Mouse (Mus musculus) embryonic facial prominence, embryonic 13.5 days (tissue): ENCODE results near the gene Lrrc8e. TPM values are rescaled to one million over a fixed set of nuclear protein-coding genes. Genes with fewer than 3 reads are reported as not detected.

Experiments
- ATAC-seq: fragments of 200-750 bp; cut with Nextera tagmentation; 2 replicates; pipeline ENCODE4 v1.8.0; 2017; ENCODE audit warnings: low read depth; ENCODE audit not compliant: insufficient number of reproducible peaks, insufficient read depth, low FRiP score, low TSS enrichment
- H3K27ac ChIP-seq: fragments of 300-500 bp; sonication (generic); 2 replicates; pipeline ENCODE4 v1.5.1; 2015; ENCODE audit warnings: moderate library complexity, mild to moderate bottlenecking, inconsistent platforms
- H3K27me3 ChIP-seq: fragments of 300-500 bp; sonication (generic); 2 replicates; pipeline ENCODE4 v1.6.1; 2015; ENCODE audit warnings: mild to moderate bottlenecking, inconsistent platforms
- H3K36me3 ChIP-seq: fragments of 300-500 bp; sonication (generic); 2 replicates; pipeline ENCODE4 v1.6.1; 2015; ENCODE audit warnings: mild to moderate bottlenecking, inconsistent platforms
- H3K4me1 ChIP-seq: fragments of 300-500 bp; sonication (generic); 2 replicates; pipeline ENCODE4 v1.6.1; 2015; ENCODE audit warnings: inconsistent platforms
- H3K4me2 ChIP-seq: fragments of 300-500 bp; sonication (generic); 2 replicates; pipeline ENCODE4 v1.6.1; 2015; ENCODE audit warnings: moderate library complexity, mild to moderate bottlenecking, inconsistent platforms
- H3K4me3 ChIP-seq: fragments of 300-500 bp; sonication (generic); 2 replicates; pipeline ENCODE4 v1.5.1; 2015; ENCODE audit warnings: mild to moderate bottlenecking, inconsistent platforms
- H3K9ac ChIP-seq: fragments of 300-500 bp; sonication (generic); 2 replicates; pipeline ENCODE4 v1.6.1; 2015; ENCODE audit warnings: mild to moderate bottlenecking, inconsistent platforms
- H3K9me3 ChIP-seq: fragments of 300-500 bp; sonication (generic); 2 replicates; pipeline ENCODE4 v1.6.1; 2016; ENCODE audit warnings: inconsistent platforms
- WGBS: fragments of 180-500 bp; shearing (Covaris S2); methylation state at CpG from one replicate; pipeline ENCODE4 v1.1.7; 2015; ENCODE audit warnings: mixed read lengths; 5-methylcytosine and 5-hydroxymethylcytosine counted together
- polyA plus RNA-seq: library from polyadenylated mRNA; unstranded; fragments of >200 nt; fragmentation: Nextera tagmentation; extraction: Ambion mirVana; gene quantifications from 2 replicates; pipeline ENCODE4 v1.2.1, GENCODE M21; 2015

The Lrrc8e gene
- polyA plus RNA-seq, 1 experiment from 2014 or later: 2.5 TPM

DNA sequence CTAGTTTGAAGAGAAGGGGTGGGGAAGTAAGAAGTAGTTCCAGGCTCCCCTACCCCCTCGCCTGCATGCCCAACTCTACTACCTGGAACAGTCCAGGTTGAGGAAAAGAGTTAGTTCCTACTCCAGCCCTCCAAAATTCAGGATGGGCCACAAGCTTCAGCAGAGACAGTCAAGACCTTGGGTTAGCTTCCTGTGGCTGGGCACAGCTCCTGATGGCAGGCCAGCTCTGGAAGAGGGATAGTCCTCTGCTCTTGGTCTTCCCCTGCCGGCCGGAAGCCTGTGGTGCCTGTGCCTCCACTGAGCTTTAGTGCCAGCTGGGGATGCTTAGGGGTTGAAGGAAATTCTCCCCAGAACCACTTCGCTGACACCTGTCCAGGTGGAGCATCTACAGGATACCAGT lies 304 bp upstream of the Lrrc8e start:
- no peaks in the 10 kb centered on the region for H3K9me3 ChIP-seq
- H3K4me1 ChIP-seq: peaks cover 12% of the 10 kb centered on the region; the same call in 1 of the 2 replicates
- no peak for ATAC-seq
- WGBS: 22% methylated on average over 4 of the region's 4 CpGs
- peak overlapping the region; percentile 65 for H3K9ac ChIP-seq
- H3K4me2 ChIP-seq: peak overlapping the region; percentile 67
- H3K27ac ChIP-seq: no peak overlapping the region
- H3K36me3 ChIP-seq: no peaks in the 10 kb centered on the region
- peaks cover 41% of the 10 kb centered on the region for H3K27me3 ChIP-seq
- H3K4me3 ChIP-seq: peak overlapping the region; percentile 42

DNA sequence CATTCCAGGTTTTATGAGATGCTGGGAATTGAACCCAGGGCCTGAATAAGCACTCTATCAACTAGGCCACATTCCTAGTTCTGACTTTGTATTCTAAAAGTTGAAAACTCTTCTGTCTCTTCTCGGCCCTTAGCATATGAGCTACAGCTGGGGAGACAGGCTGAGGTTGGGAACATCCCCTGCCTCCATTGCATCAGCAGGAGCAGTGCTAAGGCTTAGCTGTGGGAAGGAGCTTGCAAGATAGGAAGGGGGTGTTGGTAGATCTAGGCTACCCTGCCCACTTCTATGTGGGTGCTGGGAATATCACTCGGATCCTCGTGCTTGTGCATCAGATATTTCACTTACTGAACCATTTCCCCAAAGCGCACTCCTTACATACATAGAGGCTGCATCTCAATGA lies 1.3 kb downstream of the Lrrc8e start:
- peaks cover 41% of the 10 kb centered on the region for H3K27me3 ChIP-seq
- H3K27ac ChIP-seq: no peak overlapping the region
- no peaks in the 10 kb centered on the region for H3K9me3 ChIP-seq
- 92% methylated on average over 4 of the region's 4 CpGs for WGBS
- no peaks in the 10 kb centered on the region for H3K36me3 ChIP-seq
- no peak overlapping the region for H3K4me3 ChIP-seq
- ATAC-seq: no peak
- H3K4me2 ChIP-seq: no peak overlapping the region
- H3K4me1 ChIP-seq: peaks cover 12% of the 10 kb centered on the region; the same call in 1 of the 2 replicates
- H3K9ac ChIP-seq: no peak overlapping the region

GRCm38 (mm10) chr8:4229784-4230183 lies 3.2 kb downstream of the Lrrc8e start:
- H3K4me1 ChIP-seq: peaks cover 12% of the 10 kb centered on the region; the same call in 1 of the 2 replicates
- no peak overlapping the region for H3K9ac ChIP-seq
- H3K4me2 ChIP-seq: no peak overlapping the region
- H3K4me3 ChIP-seq: no peak overlapping the region
- 74% methylated on average over 5 of the region's 5 CpGs for WGBS
- H3K27me3 ChIP-seq: peaks cover 32% of the 10 kb centered on the region
- H3K36me3 ChIP-seq: no peaks in the 10 kb centered on the region
- no peaks in the 10 kb centered on the region for H3K9me3 ChIP-seq
- no peak for ATAC-seq
- no peak overlapping the region for H3K27ac ChIP-seq

DNA sequence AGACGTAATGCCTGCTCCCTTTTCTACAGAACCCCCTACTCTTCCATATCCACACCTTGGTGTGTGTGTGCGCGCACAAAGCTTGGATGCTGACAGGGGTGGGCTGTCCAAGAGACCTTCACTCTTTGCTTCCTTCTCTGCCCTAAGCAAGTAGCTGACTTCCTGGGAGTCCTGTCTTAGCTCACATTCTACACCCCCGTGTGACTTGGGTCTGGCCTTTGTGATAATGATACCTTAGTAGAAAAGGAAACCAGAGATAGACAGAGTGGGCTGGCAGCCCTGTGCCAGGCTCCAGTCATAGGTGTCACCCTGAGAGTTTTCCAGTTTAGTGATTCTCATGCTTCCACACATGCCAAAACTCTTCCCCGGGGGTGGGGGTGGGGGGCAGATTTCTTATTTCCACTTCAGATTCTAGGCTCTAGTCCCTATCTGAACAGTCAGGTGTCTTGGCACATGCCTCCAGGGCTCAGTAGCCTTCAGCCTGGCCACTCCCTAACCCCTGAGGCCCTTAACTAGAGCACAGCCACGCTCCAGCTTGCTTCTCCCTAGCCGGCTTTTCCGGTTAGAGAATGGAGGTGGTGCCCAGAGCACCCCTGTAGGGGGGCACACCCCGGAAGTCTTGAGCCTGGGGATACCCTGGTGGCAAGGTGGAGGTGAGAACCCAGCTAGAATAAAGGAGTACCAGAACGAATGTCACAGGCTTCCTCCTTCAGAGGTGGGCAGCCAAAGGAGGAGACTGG lies 4.2 kb downstream of the Lrrc8e start:
- H3K4me3 ChIP-seq: no peak overlapping the region
- H3K27me3 ChIP-seq: peaks cover 30% of the 10 kb centered on the region
- WGBS: 50% methylated on average over 10 of the region's 10 CpGs
- H3K9me3 ChIP-seq: no peaks in the 10 kb centered on the region
- H3K4me2 ChIP-seq: no peak overlapping the region
- H3K4me1 ChIP-seq: peaks cover 12% of the 10 kb centered on the region; the same call in 1 of the 2 replicates
- H3K36me3 ChIP-seq: no peaks in the 10 kb centered on the region
- H3K27ac ChIP-seq: no peak overlapping the region
- H3K9ac ChIP-seq: no peak overlapping the region
- ATAC-seq: no peak; the same call in 1 of the 2 replicates

- Histone ChIP-seq H3K4me3 (peak overlapping the region; percentile 79), H3K9ac (peak overlapping the region; percentile 83), H3K27me3 (no peaks in the 10 kb centered on the region), H3K4me2 (peak overlapping the region; percentile 89), H3K27ac (peak overlapping the region; percentile 97), H3K36me3 (peaks cover 14% of the 10 kb centered on the region), H3K4me1 (peaks cover 25% of the 10 kb centered on the region), H3K9me3 (no peaks in the 10 kb centered on the region)
- ATAC-seq: peak; percentile 18
- WGBS: 23% methylated on average over 15 of the region's 15 CpGs
Observed at GRCm38 (mm10) chr8:4237814-4238433, 11.3 kb downstream of the Lrrc8e start.

- 0% methylated on average over 62 of the region's 71 CpGs for WGBS
- Histone ChIP-seq H3K27me3 (no peaks in the 10 kb centered on the region), H3K36me3 (peaks cover 20% of the 10 kb centered on the region)
Observed at GRCm38 (mm10) chr8:4238434-4239192, 12.0 kb downstream of the Lrrc8e start, which contains the start of the genes Map2k7 and Gm49320. Gene Map2k7 (plus strand): TSS chr8:4238740. Gene Gm49320 (plus strand): TSS chr8:4238865.

DNA sequence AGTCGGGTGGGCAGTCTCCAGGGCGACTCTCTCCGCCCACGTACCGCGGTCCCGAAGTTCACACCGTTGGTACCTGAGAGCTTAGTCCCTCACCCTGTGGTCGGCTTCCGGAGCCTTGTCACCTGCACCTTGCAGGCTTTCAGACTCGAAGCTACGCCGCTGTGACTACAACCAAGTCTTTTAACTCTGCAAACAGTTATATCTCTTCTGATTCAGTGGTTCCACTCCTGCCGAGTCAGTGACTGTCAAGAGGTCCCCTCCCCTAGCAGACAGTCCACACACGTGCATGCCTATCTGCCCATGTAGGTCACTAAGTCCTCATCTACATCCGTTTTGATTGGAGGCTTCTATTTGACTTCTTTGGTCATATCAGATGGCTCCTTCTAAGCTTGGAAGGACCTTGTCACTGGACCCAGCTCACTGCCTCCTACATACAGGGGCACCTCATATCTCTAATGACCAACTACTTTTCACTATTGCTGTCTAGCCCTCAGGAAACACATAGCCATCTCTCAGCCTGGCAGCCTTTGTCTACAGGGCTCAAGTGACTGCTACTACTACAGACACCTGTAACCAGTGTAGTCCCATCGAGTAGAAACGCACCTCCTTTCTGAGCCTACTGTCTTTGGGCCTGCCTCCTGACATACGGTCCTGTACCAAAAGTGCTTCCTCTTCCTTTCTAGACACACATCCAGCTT lies 12.7 kb downstream of the Lrrc8e start:
- H3K27me3 ChIP-seq: no peaks in the 10 kb centered on the region
- peaks cover 28% of the 10 kb centered on the region for H3K36me3 ChIP-seq
- 13% methylated on average over 19 of the region's 19 CpGs for WGBS
- H3K9me3 ChIP-seq: no peaks in the 10 kb centered on the region
- H3K4me1 ChIP-seq: peaks cover 25% of the 10 kb centered on the region
- peak overlapping the region; percentile 85 for H3K9ac ChIP-seq
- peak overlapping the region; percentile 79 for H3K4me3 ChIP-seq
- no peak for ATAC-seq
- H3K27ac ChIP-seq: peak overlapping the region; percentile 97
- H3K4me2 ChIP-seq: peak overlapping the region; percentile 89

More at GRCm38 (mm10) chr8:4238434-4239192, 12.0 kb downstream of the Lrrc8e start, which contains the start of the genes Map2k7 and Gm49320:
- Histone ChIP-seq H3K4me2 (peak within 1 kb of the TSS; percentile 89), H3K27ac (peak within 1 kb of the TSS; percentile 97), H3K9me3 (no peaks in the 10 kb centered on the region), H3K9ac (peak within 1 kb of the TSS; percentile 85), H3K4me1 (peaks cover 25% of the 10 kb centered on the region), H3K4me3 (peak within 1 kb of the TSS; percentile 79)
- ATAC-seq: peak; percentile 93

- Histone ChIP-seq H3K4me1 (peaks cover 25% of the 10 kb centered on the region), H3K9me3 (no peaks in the 10 kb centered on the region), H3K27ac (no peak overlapping the region), H3K4me3 (no peak overlapping the region), H3K4me2 (no peak overlapping the region), H3K9ac (peak overlapping the region; percentile 11; the same call in 1 of the 2 replicates), H3K27me3 (no peaks in the 10 kb centered on the region; the same call in 1 of the 2 replicates), H3K36me3 (peaks cover 84% of the 10 kb centered on the region)
- 95% methylated on average over 5 of the region's 5 CpGs for WGBS
- ATAC-seq: no peak
Observed at GRCm38 (mm10) chr8:4245061-4245460, 18.4 kb downstream of the Lrrc8e start.

GRCm38 (mm10) chr8:4245737-4246136 lies 19.1 kb downstream of the Lrrc8e start:
- no peak overlapping the region for H3K27ac ChIP-seq
- H3K27me3 ChIP-seq: no peaks in the 10 kb centered on the region; the same call in 1 of the 2 replicates
- ATAC-seq: no peak
- peaks cover 23% of the 10 kb centered on the region for H3K4me1 ChIP-seq
- H3K9me3 ChIP-seq: no peaks in the 10 kb centered on the region
- no peak overlapping the region for H3K4me2 ChIP-seq
- H3K36me3 ChIP-seq: peaks cover 87% of the 10 kb centered on the region
- H3K9ac ChIP-seq: no peak overlapping the region
- no peak overlapping the region for H3K4me3 ChIP-seq
- WGBS: 92% methylated on average over 13 of the region's 13 CpGs

DNA sequence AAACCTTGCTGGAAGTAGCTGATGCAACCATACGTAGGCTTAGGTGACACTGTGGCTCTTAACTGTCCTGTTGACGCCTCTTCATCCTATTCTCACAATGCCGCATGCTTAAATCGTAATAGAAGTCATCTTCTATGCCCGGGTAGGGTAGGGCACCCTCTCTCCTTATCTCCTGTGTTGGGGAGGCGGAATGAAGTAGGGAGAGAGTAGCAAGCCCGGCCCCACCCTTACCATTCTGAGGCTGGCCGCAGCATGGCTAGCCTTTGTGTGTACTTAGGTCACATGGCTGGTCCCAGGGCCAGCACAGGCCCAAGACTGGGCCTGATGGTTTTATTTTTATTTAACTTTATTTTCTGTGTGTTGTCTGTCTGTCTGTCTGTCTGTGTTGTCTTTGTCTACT lies 20.6 kb downstream of the Lrrc8e start:
- H3K27ac ChIP-seq: no peak overlapping the region
- H3K4me3 ChIP-seq: no peak overlapping the region
- H3K27me3 ChIP-seq: no peaks in the 10 kb centered on the region; the same call in 1 of the 2 replicates
- no peak overlapping the region for H3K9ac ChIP-seq
- peaks cover 80% of the 10 kb centered on the region for H3K36me3 ChIP-seq
- peaks cover 22% of the 10 kb centered on the region for H3K4me1 ChIP-seq
- ATAC-seq: no peak
- no peaks in the 10 kb centered on the region for H3K9me3 ChIP-seq
- 92% methylated on average over 8 of the region's 8 CpGs for WGBS
- H3K4me2 ChIP-seq: no peak overlapping the region
